Mouse (Mus musculus): ENCODE measurements around the gene Plk3. TPM values are rescaled to one million over a fixed set of nuclear protein-coding genes. Genes with fewer than 3 reads are reported as not detected.

Gene Plk3
- total and polyA plus RNA-seq, 3 experiments = 1.4 to 6.0 (median 5.2) TPM

DNA sequence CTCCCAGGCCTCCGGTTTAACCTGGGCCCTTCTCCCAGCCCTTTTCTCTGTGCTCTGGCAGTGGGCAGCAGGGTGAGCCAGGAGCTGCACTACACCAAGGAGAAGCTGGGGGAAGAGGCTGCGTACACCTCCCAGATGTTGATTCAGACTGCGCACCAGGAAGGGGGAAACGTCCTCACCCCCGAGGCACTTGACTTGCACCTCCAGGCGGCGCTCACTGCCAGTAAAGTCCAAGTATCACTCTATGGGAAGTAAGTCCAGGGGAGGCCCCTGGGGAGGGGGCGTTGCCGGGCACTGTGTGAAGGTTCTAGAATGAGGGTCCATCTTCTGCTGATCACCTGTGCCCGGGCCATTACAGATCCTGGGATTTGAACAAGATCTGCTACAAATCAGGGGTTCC is 29.1 kb downstream of the Plk3 start:
- Histone ChIP-seq H3K36me3 (replicated peaks) (no peaks in the 10 kb centered on the region), H3K27me3 (ENCODE audit: insufficient read depth, low read length) (peaks cover 75% of the 10 kb centered on the region), H3K9me3 (replicated peaks) (no peaks in the 10 kb centered on the region), H3K4me3 (ENCODE audit: low read depth, low read length) (no peak overlapping the region), H3K4me1 (ENCODE audit: insufficient read depth, low read depth, low read length) (peaks cover 11% of the 10 kb centered on the region)
- ATAC-seq (ENCODE audit: extremely low read depth, insufficient number of reproducible peaks, low FRiP score, poor library complexity, severe bottlenecking) (no peak), DNase-seq (ENCODE audit: low spot score) (no peak)
- TF ChIP-seq GATA1 (IDR thresholded peaks at IDR 0.05; ENCODE audit: borderline replicate concordance, low read length) (no peak), POLR2AphosphoS5 (IDR thresholded peaks at IDR 0.05; ENCODE audit: insufficient replicate concordance, low read depth, low read length) (no peak), CTCF (IDR thresholded peaks at IDR 0.05; ENCODE audit: low read depth, low read length) (no peak), TAL1 (conservative IDR thresholded peaks at IDR 0.05; ENCODE audit: low read depth, low read length) (no peak), GATA2 (IDR thresholded peaks at IDR 0.05; ENCODE audit: borderline replicate concordance, low read depth, low read length) (no peak)

DNA sequence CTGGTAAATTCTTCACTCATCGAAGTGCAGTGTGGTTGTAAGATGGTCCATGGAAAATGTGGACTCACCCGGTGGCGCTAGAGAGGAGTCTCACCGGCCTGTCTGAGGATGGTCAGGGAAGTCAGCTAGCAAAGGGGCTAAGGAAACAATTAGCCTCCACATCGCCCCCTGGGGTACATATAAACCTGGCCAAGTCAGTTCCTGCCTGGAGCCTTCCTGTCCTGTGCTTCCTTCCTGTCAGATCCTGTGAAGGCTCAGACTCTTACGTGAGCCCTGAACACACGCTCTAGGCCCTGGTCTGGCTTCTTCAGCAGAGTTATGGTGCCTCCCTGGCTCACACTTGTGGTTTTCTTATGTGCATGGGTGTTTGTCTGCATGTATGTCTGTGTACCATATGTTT is 32.5 kb downstream of the Plk3 start:
- H3K9me3 ChIP-seq (replicated peaks) = no peaks in the 10 kb centered on the region
- no peak for DNase-seq (ENCODE audit: low spot score)
- no peaks in the 10 kb centered on the region for H3K36me3 ChIP-seq (replicated peaks)
- H3K4me1 ChIP-seq (ENCODE audit: insufficient read depth, low read depth, low read length) = peaks cover 9% of the 10 kb centered on the region
- no peak for TF ChIP-seq POLR2AphosphoS5 (IDR thresholded peaks at IDR 0.05; ENCODE audit: insufficient replicate concordance, low read depth, low read length)
- TF ChIP-seq TAL1 (conservative IDR thresholded peaks at IDR 0.05; ENCODE audit: low read depth, low read length) = no peak
- TF ChIP-seq GATA2 (IDR thresholded peaks at IDR 0.05; ENCODE audit: borderline replicate concordance, low read depth, low read length) = no peak
- no peak for TF ChIP-seq GATA1 (IDR thresholded peaks at IDR 0.05; ENCODE audit: borderline replicate concordance, low read length)
- no peak for TF ChIP-seq CTCF (IDR thresholded peaks at IDR 0.05; ENCODE audit: low read depth, low read length)
- peaks cover 71% of the 10 kb centered on the region for H3K27me3 ChIP-seq (ENCODE audit: insufficient read depth, low read length)
- ATAC-seq (ENCODE audit: extremely low read depth, insufficient number of reproducible peaks, low FRiP score, poor library complexity, severe bottlenecking) = no peak
- no peak overlapping the region for H3K4me3 ChIP-seq (ENCODE audit: low read depth, low read length)

DNA sequence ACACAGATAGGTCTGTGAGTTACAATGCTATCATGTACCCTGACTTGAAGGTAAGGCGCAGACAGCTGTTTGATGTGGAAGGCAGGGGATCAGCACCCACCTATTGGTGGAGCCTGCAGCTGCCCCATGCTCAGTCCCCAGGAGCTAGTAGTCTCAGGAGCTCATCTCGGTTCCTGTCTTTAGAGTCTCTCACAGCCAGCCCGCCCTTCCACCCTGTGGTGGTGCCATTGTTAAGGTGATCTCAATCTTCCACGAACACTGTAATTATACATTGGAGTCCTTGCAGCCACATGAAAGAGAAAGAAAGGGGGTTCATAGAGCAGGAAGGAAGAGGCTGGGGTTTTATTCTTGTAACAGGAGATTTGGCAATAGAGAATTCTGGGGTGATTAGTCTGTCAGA is 33.7 kb downstream of the Plk3 start:
- Histone ChIP-seq H3K27me3 (ENCODE audit: insufficient read depth, low read length) (peaks cover 72% of the 10 kb centered on the region), H3K4me3 (ENCODE audit: low read depth, low read length) (no peak overlapping the region), H3K36me3 (replicated peaks) (no peaks in the 10 kb centered on the region), H3K4me1 (ENCODE audit: insufficient read depth, low read depth, low read length) (peaks cover 14% of the 10 kb centered on the region), H3K9me3 (replicated peaks) (no peaks in the 10 kb centered on the region)
- ATAC-seq (ENCODE audit: extremely low read depth, insufficient number of reproducible peaks, low FRiP score, poor library complexity, severe bottlenecking) (no peak), DNase-seq (ENCODE audit: low spot score) (no peak)
- no peak for TF ChIP-seq GATA2 (IDR thresholded peaks at IDR 0.05; ENCODE audit: borderline replicate concordance, low read depth, low read length)

DNA sequence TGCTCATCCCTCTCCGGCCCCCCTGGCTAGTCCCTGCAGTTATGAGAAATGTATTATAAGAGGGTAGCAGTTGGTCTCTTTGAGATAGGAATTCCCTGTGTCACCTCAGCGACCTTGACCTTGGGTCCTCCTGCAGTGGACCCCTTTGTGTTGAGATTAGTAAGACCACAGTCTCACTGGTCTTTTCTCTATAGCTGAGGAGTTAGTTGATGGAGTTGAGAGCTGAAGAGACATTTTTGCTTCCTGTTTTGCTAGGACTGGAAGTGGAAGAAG is 35.1 kb downstream of the Plk3 start:
- H3K4me1 ChIP-seq (ENCODE audit: insufficient read depth, low read depth, low read length) = peaks cover 14% of the 10 kb centered on the region
- no peak overlapping the region for H3K4me3 ChIP-seq (ENCODE audit: low read depth, low read length)
- H3K36me3 ChIP-seq (replicated peaks) = no peaks in the 10 kb centered on the region
- H3K9me3 ChIP-seq (replicated peaks) = no peaks in the 10 kb centered on the region
- no peak for DNase-seq (ENCODE audit: low spot score)
- no peak for ATAC-seq (ENCODE audit: extremely low read depth, insufficient number of reproducible peaks, low FRiP score, poor library complexity, severe bottlenecking)
- peaks cover 63% of the 10 kb centered on the region for H3K27me3 ChIP-seq (ENCODE audit: insufficient read depth, low read length)
- TF ChIP-seq GATA1 (IDR thresholded peaks at IDR 0.05; ENCODE audit: borderline replicate concordance, low read length) = no peak
- TF ChIP-seq GATA2 (IDR thresholded peaks at IDR 0.05; ENCODE audit: borderline replicate concordance, low read depth, low read length) = no peak
- no peak for TF ChIP-seq POLR2AphosphoS5 (IDR thresholded peaks at IDR 0.05; ENCODE audit: insufficient replicate concordance, low read depth, low read length)
- TF ChIP-seq TAL1 (conservative IDR thresholded peaks at IDR 0.05; ENCODE audit: low read depth, low read length) = no peak
- TF ChIP-seq CTCF (IDR thresholded peaks at IDR 0.05; ENCODE audit: low read depth, low read length) = no peak

DNA sequence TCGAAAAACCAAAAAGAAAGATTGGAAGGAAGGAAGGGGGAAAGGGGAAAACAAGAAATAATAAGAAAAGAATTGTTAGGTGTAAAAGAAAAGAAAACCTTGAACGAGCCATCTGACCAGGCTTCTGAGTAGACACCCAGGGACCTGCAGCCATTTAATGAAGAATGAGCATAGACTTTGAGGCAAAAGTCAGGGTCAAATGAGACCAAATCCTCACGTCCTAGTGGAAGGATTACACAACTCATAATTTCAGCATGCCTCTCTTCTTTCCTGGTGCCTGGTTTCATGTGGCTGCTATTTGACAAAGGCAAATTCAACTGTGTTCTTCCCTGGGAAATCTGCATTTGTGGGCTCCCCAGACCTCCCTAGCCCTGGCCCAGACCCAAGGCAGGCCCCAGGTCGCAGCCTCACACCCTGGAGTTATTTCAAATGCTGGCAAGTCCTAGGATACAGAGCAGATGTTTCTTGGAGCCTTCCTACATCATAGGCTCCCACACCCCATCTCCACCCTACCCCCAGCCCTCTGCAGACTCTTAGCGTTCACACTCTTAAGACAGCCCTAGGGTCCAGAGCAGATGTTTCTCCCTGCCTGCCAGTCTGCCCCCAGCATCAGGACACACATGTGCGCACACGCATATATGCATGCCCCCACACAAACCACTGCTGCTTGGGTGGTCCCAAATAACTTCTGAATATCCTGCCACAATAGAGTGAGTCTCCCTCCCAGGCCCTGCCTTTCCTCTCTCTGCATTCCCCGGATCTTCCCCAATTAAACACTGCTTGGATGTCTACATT is 35.6 kb downstream of the Plk3 start:
- no peaks in the 10 kb centered on the region for H3K9me3 ChIP-seq (replicated peaks)
- H3K4me3 ChIP-seq (ENCODE audit: low read depth, low read length) = no peak overlapping the region
- peaks cover 14% of the 10 kb centered on the region for H3K4me1 ChIP-seq (ENCODE audit: insufficient read depth, low read depth, low read length)
- ATAC-seq (ENCODE audit: extremely low read depth, insufficient number of reproducible peaks, low FRiP score, poor library complexity, severe bottlenecking) = no peak
- DNase-seq (ENCODE audit: low spot score) = no peak
- TF ChIP-seq TAL1 (conservative IDR thresholded peaks at IDR 0.05; ENCODE audit: low read depth, low read length) (no peak), CTCF (IDR thresholded peaks at IDR 0.05; ENCODE audit: low read depth, low read length) (no peak), GATA2 (IDR thresholded peaks at IDR 0.05; ENCODE audit: borderline replicate concordance, low read depth, low read length) (no peak), GATA1 (IDR thresholded peaks at IDR 0.05; ENCODE audit: borderline replicate concordance, low read length) (no peak), POLR2AphosphoS5 (IDR thresholded peaks at IDR 0.05; ENCODE audit: insufficient replicate concordance, low read depth, low read length) (no peak)
- H3K36me3 ChIP-seq (replicated peaks) = no peaks in the 10 kb centered on the region
- H3K27me3 ChIP-seq (ENCODE audit: insufficient read depth, low read length) = peaks cover 58% of the 10 kb centered on the region

DNA sequence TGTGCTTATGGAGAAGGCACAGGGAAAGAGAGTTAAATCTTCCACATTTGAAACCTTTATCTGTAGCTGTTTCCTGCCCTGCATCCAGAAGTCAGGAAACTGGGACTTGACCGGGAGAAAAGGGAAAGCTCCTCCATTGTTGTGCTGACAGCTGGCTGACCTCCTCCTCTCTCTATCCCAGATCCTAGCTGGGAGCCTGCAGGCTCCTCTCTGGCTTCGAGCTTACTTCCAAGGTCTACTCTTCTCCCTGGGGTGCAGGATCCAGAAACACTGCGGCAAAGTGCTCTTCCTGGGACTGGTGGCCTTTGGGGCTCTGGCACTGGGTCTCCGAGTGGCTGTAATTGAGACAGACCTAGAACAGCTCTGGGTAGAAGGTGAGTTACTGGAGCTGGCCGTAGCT is 37.1 kb downstream of the Plk3 start:
- H3K36me3 ChIP-seq (replicated peaks) = no peaks in the 10 kb centered on the region
- H3K4me3 ChIP-seq (ENCODE audit: low read depth, low read length) = no peak overlapping the region
- peaks cover 48% of the 10 kb centered on the region for H3K27me3 ChIP-seq (ENCODE audit: insufficient read depth, low read length)
- ATAC-seq (ENCODE audit: extremely low read depth, insufficient number of reproducible peaks, low FRiP score, poor library complexity, severe bottlenecking) (no peak), DNase-seq (ENCODE audit: low spot score) (no peak)
- H3K9me3 ChIP-seq (replicated peaks) = no peaks in the 10 kb centered on the region
- peaks cover 13% of the 10 kb centered on the region for H3K4me1 ChIP-seq (ENCODE audit: insufficient read depth, low read depth, low read length)
- TF ChIP-seq GATA2 (IDR thresholded peaks at IDR 0.05; ENCODE audit: borderline replicate concordance, low read depth, low read length) (no peak), POLR2AphosphoS5 (IDR thresholded peaks at IDR 0.05; ENCODE audit: insufficient replicate concordance, low read depth, low read length) (no peak), CTCF (IDR thresholded peaks at IDR 0.05; ENCODE audit: low read depth, low read length) (no peak), GATA1 (IDR thresholded peaks at IDR 0.05; ENCODE audit: borderline replicate concordance, low read length) (no peak), TAL1 (conservative IDR thresholded peaks at IDR 0.05; ENCODE audit: low read depth, low read length) (no peak)

All from G1E (cell line).